Mouse (Mus musculus) C2C12 (cell line): ENCODE data around the gene Eml3.

Experiments used
- CEBPB ChIP-seq: IDR thresholded peaks from one replicate; pipeline ENCODE4 v1.6.1; 2011; ENCODE audit warnings: low read depth, mild to moderate bottlenecking, control low read depth, moderate library complexity
- CTCF ChIP-seq: IDR thresholded peaks from one replicate; pipeline ENCODE4 v1.5.1; 2011; ENCODE audit not compliant: control insufficient read depth, insufficient read depth, insufficient read length
- FOSL1 ChIP-seq: IDR thresholded peaks from one replicate; pipeline ENCODE4 v1.8.0; 2011; ENCODE audit warnings: mild to moderate bottlenecking, low read length; ENCODE audit not compliant: poor library complexity, insufficient read depth, severe bottlenecking
- MAX ChIP-seq: IDR thresholded peaks from one replicate; pipeline ENCODE4 v1.6.1; 2011; ENCODE audit warnings: mild to moderate bottlenecking, control low read depth
- MYOD1 ChIP-seq: IDR thresholded peaks from one replicate; pipeline ENCODE4 v1.6.1; 2011; ENCODE audit warnings: low read depth; ENCODE audit not compliant: control insufficient read depth, insufficient read length
- USF1 ChIP-seq: IDR thresholded peaks from one replicate; pipeline ENCODE4 v1.6.1; 2011; ENCODE audit warnings: low read depth, mild to moderate bottlenecking, control low read depth, moderate library complexity

DNA sequence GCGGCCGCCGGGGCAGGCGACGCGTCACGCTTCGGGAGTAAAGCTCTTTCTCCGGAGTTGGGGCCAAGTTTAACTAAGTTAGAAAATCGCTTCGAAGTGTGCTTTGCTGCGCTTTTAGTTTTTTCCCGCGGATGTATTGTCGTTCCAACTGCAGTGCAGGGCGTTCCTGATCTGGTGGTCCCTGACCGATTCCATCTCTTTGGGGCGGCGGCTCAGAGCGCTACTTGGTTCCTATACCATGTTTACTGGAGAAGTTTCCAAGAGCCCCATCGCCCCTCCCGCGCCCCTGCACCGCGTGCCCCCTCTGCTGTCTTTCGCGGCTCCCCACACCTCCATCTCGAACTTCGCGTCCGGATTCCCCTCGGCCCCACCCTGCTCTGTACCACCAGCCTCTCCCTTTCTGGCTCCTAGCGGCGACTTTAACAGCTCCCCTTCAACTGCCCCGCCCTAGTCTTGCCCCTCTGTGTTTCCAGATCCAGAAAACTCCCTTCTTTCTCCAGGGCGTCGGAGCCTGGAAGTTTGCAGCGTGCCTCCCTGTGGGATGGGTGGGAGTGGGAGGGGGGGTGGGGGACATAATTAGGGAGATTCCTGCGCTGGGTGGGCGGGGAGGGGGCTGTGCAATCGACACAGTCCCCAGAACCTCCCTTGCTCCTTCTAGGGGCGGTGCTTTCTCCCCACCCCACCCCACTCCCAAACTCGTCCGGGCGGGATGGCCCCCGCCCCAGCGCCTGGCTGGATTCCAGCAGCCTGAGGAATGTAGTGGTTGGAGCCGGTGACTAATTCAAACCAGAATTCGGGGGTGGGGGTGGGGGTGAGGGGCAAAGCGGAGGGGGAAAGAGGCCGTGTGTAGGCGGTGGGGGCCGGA, 60.4 kb downstream of the Eml3 start:
- TF ChIP-seq USF1 (no peak), CTCF (no peak), CEBPB (no peak), MAX (no peak), FOSL1 (no peak), MYOD1 (no peak)
